ENCODE assay signal across 10 mouse cellular contexts in genomic region chr1:61373661-61374491, GRCm38 (mm10).
DNase-seq lines count a peak whose midpoint lies in the region; ATAC-seq and TF ChIP-seq lines count a peak whose summit lies in the region.
"Had no signal": no experiment of that assay in that cellular context is flagged by ENCODE, and none has a peak within 500 bp of the region (broad histone marks: within the 10 kb centered on the region; RNA-seq: fewer than 3 reads in every experiment).

No protein-coding gene starts in this region.

- H3K27me3 ChIP-seq in CH12.LX (replicated peaks) = no peaks in the 10 kb centered on the region
- no peaks in the 10 kb centered on the region for H3K27me3 ChIP-seq in liver, embryonic 14.5 days (ENCODE audit: control insufficient read depth, insufficient read depth, low read length)

- no peak for TF ChIP-seq CTCF in CH12.LX (conservative IDR thresholded peaks at IDR 0.05 in 1 of 2, IDR thresholded peaks at IDR 0.05 in 1 of 2; ENCODE audit: low read depth in 2 of 2, low read length in 2 of 2)
- no peak for TF ChIP-seq CTCF in liver, embryonic 14.5 days (IDR thresholded peaks at IDR 0.05; ENCODE audit: low read depth)

- 27% methylated on average over 17 of the region's 17 CpGs for WGBS in liver, embryonic 14.5 days (ENCODE audit: insufficient replicate concordance)

- H3K79me2 ChIP-seq in CH12.LX (replicated peaks; ENCODE audit: control insufficient read depth, extremely low read depth, insufficient read depth, poor library complexity, severe bottlenecking) = no peaks in the 10 kb centered on the region

- ATAC-seq in hematopoietic stem cell, adult 5-6 weeks (replicated peaks in 1 of 2; ENCODE audit: insufficient read depth in 1 of 2, low FRiP score in 2 of 2, low TSS enrichment in 1 of 2, low read depth in 1 of 2, poor library complexity in 2 of 2, severe bottlenecking in 2 of 2) = peak; percentile 56 to 75
- peak; percentile 64 for ATAC-seq in liver, embryonic 14.5 days (ENCODE audit: insufficient read depth)
- no peak for ATAC-seq in activated CD4-positive, CD25-positive, alpha-beta regulatory T cell, adult 4 months

- H3K9me3 ChIP-seq in CH12.LX (replicated peaks; ENCODE audit: low read length) = peaks cover 6% of the 10 kb centered on the region
- H3K9me3 ChIP-seq in liver, embryonic 14.5 days (ENCODE audit: control insufficient read depth, low read length) = no peaks in the 10 kb centered on the region; the same call in 1 of the 2 replicates
- H3K9me3 ChIP-seq: embryonic facial prominence, embryonic 15.5 days had no signal

- dilution Hi-C loops in CH12.LX (cut with MboI; ENCODE audit: extremely low pct_ligation_motif_present, extremely low pct_unique_long_range_greater_than_20kb, low sequenced_read_pairs) = no loop called here

- in situ Hi-C loops in CH12.LX (cut with MboI; ENCODE audit: low pct_ligation_motif_present, low pct_unique_long_range_greater_than_20kb, low sequenced_read_pairs) = loop anchor here (5.0 to 10.0 kb wide), 2 partner anchors 239 to 398 kb away; no protein-coding TSS in a partner anchor

- H3K27ac ChIP-seq in CH12.LX (ENCODE audit: insufficient read depth, low read depth) = no peak overlapping the region
- H3K27ac ChIP-seq in liver, embryonic 14.5 days = peak overlapping the region; percentile 51; the same call in 1 of the 2 replicates
- H3K27ac ChIP-seq: embryonic facial prominence, embryonic 15.5 days; limb, embryonic 12.5 days had no signal

- H3K4me2 ChIP-seq in CH12.LX (ENCODE audit: insufficient read depth, low read depth, poor library complexity, severe bottlenecking) = no peak overlapping the region
- H3K4me2 ChIP-seq in liver, embryonic 14.5 days (ENCODE audit: low read depth) = peak overlapping the region; percentile 8; the same call in 1 of the 2 replicates
- H3K4me2 ChIP-seq: embryonic facial prominence, embryonic 15.5 days; limb, embryonic 12.5 days had no signal

- peaks cover 2 to 9% of the 10 kb centered on the region in 2 experiments; a peak in 2 of 4 replicates for H3K4me1 ChIP-seq in CH12.LX (ENCODE audit: control insufficient read depth in 1 of 2, insufficient read depth in 2 of 2)
- H3K4me1 ChIP-seq in liver, embryonic 14.5 days (replicated peaks; ENCODE audit: control insufficient read depth in 2 of 2, insufficient read depth in 2 of 2, low read length in 1 of 2) = peaks cover 0 to 21% of the 10 kb centered on the region in 2 experiments; a peak in 2 of 4 replicates

- no peak for TF ChIP-seq RAD21 in CH12.LX (IDR thresholded peaks at IDR 0.05; ENCODE audit: low read depth, low read length)

- no peak for TF ChIP-seq POLR2A in CH12.LX (IDR thresholded peaks at IDR 0.05; ENCODE audit: low read depth, low read length)

- no peaks in the 10 kb centered on the region for H3K36me3 ChIP-seq in CH12.LX (replicated peaks in 1 of 2; ENCODE audit: control insufficient read depth in 1 of 2, insufficient read depth in 1 of 2, low read length in 1 of 2)
- no peaks in the 10 kb centered on the region for H3K36me3 ChIP-seq in liver, embryonic 14.5 days (replicated peaks; ENCODE audit: control insufficient read depth, insufficient read depth, low read depth)
- H3K36me3 ChIP-seq: embryonic facial prominence, embryonic 15.5 days; limb, embryonic 12.5 days had no signal

- TF ChIP-seq EP300 in CH12.LX (IDR thresholded peaks at IDR 0.05; ENCODE audit: low read length) = no peak
- TF ChIP-seq EP300 in liver, embryonic 14.5 days (IDR thresholded peaks at IDR 0.05; ENCODE audit: low read depth) = no peak

- DNase-seq in CH12.LX (ENCODE audit: extremely low read depth) = no peak
- DNase-seq in c-Kit-positive CD71-positive TER-119-positive erythroid progenitor cells, embryonic 14.5 days (ENCODE audit: low spot score) = peak; percentile 8
- DNase-seq in liver, embryonic 14.5 days (ENCODE audit: low read depth in 3 of 3, low spot score in 3 of 3) = peak in 1 of 3 experiments; percentile 17
- DNase-seq in embryo, embryonic 10.5 days (ENCODE audit: low spot score) = no peak
- no peak for DNase-seq in left cerebral cortex, adult 8-10 months (ENCODE audit: low spot score in 2 of 2)
- no peak for DNase-seq in yolk sac, embryonic 10.5 days (ENCODE audit: low spot score)

- H3K4me3 ChIP-seq in CH12.LX (replicated peaks in 1 of 3; ENCODE audit: low read depth in 2 of 3, low read length in 2 of 3, poor library complexity in 1 of 3) = no peak overlapping the region
- H3K4me3 ChIP-seq in liver, embryonic 14.5 days (ENCODE audit: insufficient read depth in 1 of 2, low read depth in 2 of 2, low read length in 2 of 2) = peak overlapping the region; percentile 4 to 8; a peak in 1 of 4 replicates
- H3K4me3 ChIP-seq: embryonic facial prominence, embryonic 15.5 days; limb, embryonic 12.5 days had no signal

- H3K9ac ChIP-seq in CH12.LX (ENCODE audit: insufficient read depth, low read depth) = no peak overlapping the region
- H3K9ac ChIP-seq in liver, embryonic 14.5 days (replicated peaks) = no peak overlapping the region
- H3K9ac ChIP-seq: embryonic facial prominence, embryonic 15.5 days; limb, embryonic 12.5 days had no signal

TF ChIP-seq in CH12.LX, 34 proteins besides CTCF, POLR2A, EP300 and RAD21:
- no peak for TF ChIP-seq POLR2AphosphoS2 (IDR thresholded peaks at IDR 0.05; ENCODE audit: low read depth, low read length)
- peak; percentile 40; the same call in 1 of the 2 replicates for TF ChIP-seq MAFK (IDR thresholded peaks at IDR 0.05; ENCODE audit: insufficient replicate concordance, low read length)
- no peak for TF ChIP-seq SMC3 (IDR thresholded peaks at IDR 0.05; ENCODE audit: low read depth, low read length)

Comparison
In these comparisons a context has a peak if more than half of its experiments do, and no peak if none do; other contexts are left out.
1. H3K4me3 ChIP-seq: peak in liver, embryonic 14.5 days (2 of 2); none in CH12.LX (0 of 3).